Mouse (Mus musculus) limb, embryonic 15.5 days (tissue): ENCODE measurements at regions not wholly inside any gene's neighbourhood (a gene's known extent, or its start where the extent isn't known, plus 50 kb on each side); places are given as distances from the start of the nearest gene placed in this dataset.
A peak's percentile ranks its signal among the peaks of the same experiment; 100 is the strongest.

Experiments used
- ATAC-seq: fragments of 200-750 bp; cut with Nextera tagmentation; 2 replicates; pipeline ENCODE4 v1.8.0; 2017; ENCODE audit warnings: low read depth, moderate TSS enrichment; ENCODE audit not compliant: insufficient number of reproducible peaks, low FRiP score, low TSS enrichment
- H3K27ac ChIP-seq: fragments of 300-500 bp; sonication (generic); 2 replicates; pipeline ENCODE4 v1.5.1; 2015; ENCODE audit warnings: moderate library complexity, mild to moderate bottlenecking, inconsistent platforms
- H3K27me3 ChIP-seq: fragments of 300-500 bp; sonication (generic); 2 replicates; pipeline ENCODE4 v1.6.1; 2015; ENCODE audit warnings: inconsistent platforms
- H3K36me3 ChIP-seq: fragments of 300-500 bp; sonication (generic); 2 replicates; pipeline ENCODE4 v1.6.1; 2015; ENCODE audit warnings: inconsistent platforms
- H3K4me1 ChIP-seq: fragments of 300-500 bp; sonication (generic); 2 replicates; pipeline ENCODE4 v1.6.1; 2015; ENCODE audit warnings: inconsistent platforms
- H3K4me2 ChIP-seq: fragments of 300-500 bp; sonication (generic); 2 replicates; pipeline ENCODE4 v1.6.1; 2015; ENCODE audit warnings: mild to moderate bottlenecking, inconsistent platforms
- H3K4me3 ChIP-seq: fragments of 300-500 bp; sonication (generic); 2 replicates; pipeline ENCODE4 v1.5.1; 2015; ENCODE audit warnings: mild to moderate bottlenecking, inconsistent platforms
- H3K9ac ChIP-seq: fragments of 300-500 bp; sonication (generic); 2 replicates; pipeline ENCODE4 v1.6.1; 2015; ENCODE audit warnings: inconsistent platforms
- H3K9me3 ChIP-seq: fragments of 300-500 bp; sonication (generic); 2 replicates; pipeline ENCODE4 v1.6.1; 2016; ENCODE audit warnings: inconsistent platforms
- WGBS: fragments of 180-500 bp; shearing (Covaris S2); methylation state at CpG from one replicate; pipeline ENCODE4 v1.1.7; 2015; 5-methylcytosine and 5-hydroxymethylcytosine counted together

DNA sequence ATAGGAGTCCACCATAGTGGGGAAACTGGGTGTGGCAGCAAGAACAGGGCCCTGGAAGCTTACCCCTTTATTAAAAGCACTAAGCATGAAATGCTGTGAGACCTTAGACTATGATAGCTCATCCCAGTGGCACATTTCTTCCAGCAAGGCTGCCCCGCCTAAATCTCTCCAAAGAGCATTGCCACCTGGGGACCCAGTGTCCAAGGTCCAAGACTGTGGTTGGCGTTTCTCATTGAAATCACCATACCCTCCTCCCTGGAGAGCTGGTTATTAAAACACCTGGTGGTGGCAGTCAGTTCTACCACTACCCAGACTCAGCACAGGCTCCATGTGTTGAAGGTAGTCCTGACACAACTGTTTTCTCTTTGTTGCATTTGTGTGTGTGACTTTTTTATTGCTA, 78.9 kb upstream of the Stt3b start:
- Histone ChIP-seq H3K9ac (no peak overlapping the region), H3K36me3 (no peaks in the 10 kb centered on the region), H3K9me3 (no peaks in the 10 kb centered on the region), H3K4me1 (peaks cover 15% of the 10 kb centered on the region), H3K27me3 (no peaks in the 10 kb centered on the region), H3K4me3 (no peak overlapping the region), H3K4me2 (no peak overlapping the region), H3K27ac (no peak overlapping the region)
- ATAC-seq = no peak
- WGBS = 88% methylated on average over 2 of the region's 2 CpGs

DNA sequence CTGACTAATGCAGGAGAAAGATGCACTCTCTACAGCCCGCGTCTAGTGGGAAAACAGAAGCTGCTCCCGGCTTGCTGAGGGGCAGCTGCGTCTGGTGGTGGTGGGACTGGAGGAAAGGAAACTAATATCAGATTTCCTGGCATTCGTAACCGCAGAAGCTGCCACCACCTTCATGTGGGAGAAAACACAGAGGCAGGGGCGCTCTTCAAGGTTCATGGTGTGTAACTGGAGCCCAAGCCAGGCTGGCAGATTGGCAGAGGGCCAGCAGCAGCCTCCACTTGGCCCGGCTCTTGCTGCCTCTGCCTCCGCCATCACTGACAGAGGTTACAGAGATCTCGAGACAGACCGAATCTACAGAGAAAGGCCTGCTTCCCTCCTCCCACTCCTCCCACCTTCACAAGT, 80.7 kb upstream of the Stt3b start:
- WGBS = 3% methylated on average over 11 of the region's 11 CpGs
- peak overlapping the region; percentile 44 for H3K27ac ChIP-seq

DNA sequence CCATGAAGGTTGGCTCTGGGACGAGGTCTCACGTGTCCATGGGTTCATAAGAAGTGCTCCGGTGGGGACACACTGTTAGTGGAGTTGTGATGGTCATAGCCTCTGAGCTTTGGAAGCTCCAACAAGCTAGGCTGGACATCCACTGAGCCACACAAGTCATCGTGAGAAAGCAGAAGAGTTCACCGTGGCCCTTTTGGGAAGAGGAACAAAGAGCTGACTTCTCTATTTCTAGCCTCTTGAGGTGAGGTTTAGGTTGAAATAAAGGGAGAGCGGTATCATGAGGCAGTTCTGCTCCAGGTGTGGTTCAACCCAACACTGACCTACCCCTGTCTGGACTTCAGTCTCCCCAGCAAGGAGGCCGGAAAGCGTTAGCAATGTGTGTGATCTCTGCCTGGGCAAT, 85.3 kb upstream of the Stt3b start:
- Histone ChIP-seq H3K4me2 (no peak overlapping the region), H3K4me3 (no peak overlapping the region), H3K9ac (no peak overlapping the region), H3K4me1 (peaks cover 13% of the 10 kb centered on the region), H3K36me3 (no peaks in the 10 kb centered on the region), H3K27me3 (no peaks in the 10 kb centered on the region), H3K27ac (no peak overlapping the region), H3K9me3 (no peaks in the 10 kb centered on the region)
- no peak for ATAC-seq
- 90% methylated on average over 8 of the region's 8 CpGs for WGBS

More for the DNA sequence above, 80.7 kb upstream of the Stt3b start:
- no peaks in the 10 kb centered on the region for H3K9me3 ChIP-seq
- H3K4me1 ChIP-seq = peaks cover 15% of the 10 kb centered on the region
- peak; percentile 53; the same call in 1 of the 2 replicates for ATAC-seq
- no peak overlapping the region for H3K9ac ChIP-seq
- H3K36me3 ChIP-seq = no peaks in the 10 kb centered on the region
- no peak overlapping the region for H3K4me3 ChIP-seq
- peak overlapping the region; percentile 36; the same call in 1 of the 2 replicates for H3K4me2 ChIP-seq
- no peaks in the 10 kb centered on the region for H3K27me3 ChIP-seq

DNA sequence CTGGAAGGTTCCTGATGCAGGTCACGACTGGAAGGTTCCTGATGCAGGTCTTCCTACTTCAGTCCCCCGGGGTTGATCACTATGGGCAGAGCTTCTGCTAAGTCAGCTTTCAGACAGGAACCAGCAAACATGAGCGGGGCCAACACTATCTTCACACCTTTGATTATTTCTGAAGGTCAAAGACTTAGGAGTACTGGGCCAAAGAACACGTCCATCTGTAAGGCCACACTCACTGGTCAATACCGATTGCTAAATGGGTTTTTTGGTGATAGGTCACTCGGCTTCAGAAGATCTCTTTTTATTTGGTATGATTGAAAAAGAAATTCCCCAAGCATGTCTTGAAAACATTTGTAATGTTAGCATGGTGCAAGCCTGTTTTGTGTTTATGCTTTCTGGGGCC, 90.2 kb upstream of the Stt3b start:
- H3K9ac ChIP-seq = no peak overlapping the region
- H3K4me1 ChIP-seq = peaks cover 9% of the 10 kb centered on the region
- 93% methylated on average over 6 of the region's 6 CpGs for WGBS

DNA sequence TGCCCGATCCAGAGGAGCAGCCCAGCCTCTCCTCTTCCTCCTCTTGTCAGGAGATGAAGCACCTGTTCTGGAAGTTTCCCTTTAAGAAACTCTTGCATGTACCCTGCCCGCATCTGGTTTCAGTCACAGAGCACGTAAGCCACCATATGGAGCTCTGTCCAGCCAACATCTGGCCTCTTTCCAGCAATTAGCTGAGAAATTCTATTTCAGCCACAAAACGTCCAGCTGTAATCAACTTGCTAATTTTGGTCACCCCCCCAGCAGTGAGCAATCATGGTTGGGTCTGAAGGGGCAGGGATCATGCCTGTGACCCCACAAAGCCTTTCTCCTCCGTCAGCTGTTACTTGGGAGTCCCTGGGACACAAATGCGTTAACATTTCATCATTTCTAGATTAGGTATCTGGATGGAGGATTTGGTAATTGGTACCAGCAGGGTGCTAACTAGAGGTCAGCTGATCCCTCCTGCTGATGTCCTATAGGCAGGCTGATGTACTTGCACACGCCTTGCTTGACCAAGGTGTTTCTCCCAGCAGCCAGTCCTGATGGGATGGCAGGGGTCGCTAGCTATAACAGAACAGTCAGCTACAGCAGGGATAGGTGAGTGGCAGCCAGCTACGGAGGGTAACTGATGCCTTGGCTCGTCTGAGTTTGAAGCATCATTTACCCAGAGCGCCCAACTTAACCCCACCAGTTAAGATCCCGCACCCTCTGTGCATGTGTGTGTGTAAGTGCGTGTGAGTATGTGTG, 91.4 kb upstream of the Stt3b start:
- ATAC-seq = no peak
- H3K36me3 ChIP-seq = no peaks in the 10 kb centered on the region
- H3K9ac ChIP-seq = no peak overlapping the region
- H3K27ac ChIP-seq = no peak overlapping the region
- no peaks in the 10 kb centered on the region for H3K9me3 ChIP-seq
- WGBS = 49% methylated on average over 13 of the region's 13 CpGs
- peaks cover 9% of the 10 kb centered on the region for H3K4me1 ChIP-seq
- H3K27me3 ChIP-seq = no peaks in the 10 kb centered on the region
- H3K4me2 ChIP-seq = no peak overlapping the region
- H3K4me3 ChIP-seq = no peak overlapping the region

More for the DNA sequence above, 90.2 kb upstream of the Stt3b start:
- no peaks in the 10 kb centered on the region for H3K27me3 ChIP-seq
- no peak overlapping the region for H3K4me3 ChIP-seq
- H3K4me2 ChIP-seq = no peak overlapping the region
- no peaks in the 10 kb centered on the region for H3K9me3 ChIP-seq
- no peak overlapping the region for H3K27ac ChIP-seq
- ATAC-seq = no peak
- no peaks in the 10 kb centered on the region for H3K36me3 ChIP-seq

DNA sequence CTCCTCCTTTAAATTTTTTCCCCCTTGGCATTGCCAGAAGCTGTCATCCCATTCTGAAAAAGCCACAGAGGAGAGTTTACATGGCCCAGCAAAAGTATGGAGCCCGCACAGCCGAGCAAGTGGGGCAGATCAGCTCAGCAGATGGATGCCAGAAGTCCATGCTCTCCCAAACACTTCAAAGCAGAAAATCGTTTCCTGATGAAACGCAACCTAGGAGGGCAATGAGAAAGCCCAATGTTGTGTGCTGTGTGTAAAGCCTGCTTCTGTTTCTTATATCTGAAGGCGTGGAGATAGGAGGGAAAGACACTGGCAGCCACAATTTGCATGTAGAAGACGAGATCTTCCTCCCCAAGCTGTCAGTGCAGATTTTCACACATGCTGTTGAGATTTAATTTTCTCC, 92.4 kb upstream of the Stt3b start:
- Histone ChIP-seq H3K4me1 (peaks cover 9% of the 10 kb centered on the region), H3K4me3 (no peak overlapping the region), H3K27me3 (no peaks in the 10 kb centered on the region), H3K36me3 (no peaks in the 10 kb centered on the region), H3K27ac (no peak overlapping the region), H3K4me2 (no peak overlapping the region), H3K9me3 (no peaks in the 10 kb centered on the region), H3K9ac (no peak overlapping the region)
- WGBS = 43% methylated on average over 6 of the region's 6 CpGs
- no peak for ATAC-seq

DNA sequence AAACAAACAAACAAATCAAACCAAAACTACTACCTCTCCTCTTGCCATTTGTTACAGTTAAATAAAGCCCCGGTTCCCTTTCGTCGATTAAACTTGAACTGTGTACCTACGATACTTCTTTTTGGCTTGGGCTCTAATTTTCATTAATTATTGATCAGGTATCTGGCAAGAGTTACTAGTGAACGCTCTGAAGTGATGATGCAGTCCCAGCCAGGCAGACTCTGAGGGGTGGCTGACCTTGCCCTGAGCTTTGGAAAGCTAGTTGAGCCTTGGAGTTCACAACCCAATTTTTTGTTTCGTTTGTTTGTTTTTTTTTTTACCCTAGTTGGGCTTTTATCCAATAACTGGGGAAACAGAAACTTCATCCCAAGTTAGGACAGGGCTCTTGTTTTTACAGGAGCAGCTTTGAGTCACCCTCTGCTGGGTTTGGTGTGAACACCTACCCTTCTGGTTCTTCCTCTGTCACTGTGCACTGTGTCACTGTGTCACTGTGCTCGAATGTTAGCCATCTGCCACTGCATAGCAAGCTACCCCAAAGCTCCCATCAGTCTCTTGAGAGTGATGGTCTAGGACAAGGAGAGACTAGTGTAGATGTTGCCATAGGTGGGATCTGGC, 93.2 kb upstream of the Stt3b start:
- ATAC-seq = no peak
- H3K4me1 ChIP-seq = peaks cover 9% of the 10 kb centered on the region
- no peaks in the 10 kb centered on the region for H3K9me3 ChIP-seq
- H3K9ac ChIP-seq = no peak overlapping the region
- no peak overlapping the region for H3K4me3 ChIP-seq
- H3K4me2 ChIP-seq = no peak overlapping the region
- no peak overlapping the region for H3K27ac ChIP-seq
- H3K36me3 ChIP-seq = no peaks in the 10 kb centered on the region
- 79% methylated on average over 7 of the region's 7 CpGs for WGBS
- no peaks in the 10 kb centered on the region for H3K27me3 ChIP-seq

DNA sequence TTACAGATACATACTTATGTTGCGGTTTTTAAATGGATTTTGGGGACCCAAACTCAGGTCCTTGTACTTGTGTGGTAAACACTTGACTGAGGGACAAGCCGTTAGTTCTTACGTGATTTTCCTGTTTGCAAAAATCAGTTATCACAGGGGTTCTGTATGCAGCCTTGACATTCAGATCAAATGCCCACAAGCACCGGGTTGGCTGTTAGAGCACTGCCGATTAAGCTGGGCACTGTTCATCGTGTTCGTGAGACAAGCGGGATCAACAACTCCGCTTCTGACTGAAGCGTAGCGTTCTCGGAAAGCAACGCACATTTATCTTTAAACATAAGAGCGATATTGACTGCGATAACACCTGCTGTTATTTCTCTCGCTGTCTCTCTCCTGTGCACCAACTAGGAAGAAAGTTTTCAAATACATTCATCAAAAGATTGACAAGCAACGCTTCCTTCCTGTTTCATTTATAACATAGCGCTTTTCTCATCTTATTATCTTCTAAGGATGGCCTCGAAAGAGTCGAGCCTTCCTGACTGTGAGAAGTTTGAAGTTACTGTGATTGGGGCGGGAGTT, 97.8 kb upstream of the Stt3b start:
- Histone ChIP-seq H3K27ac (no peak overlapping the region), H3K9ac (no peak overlapping the region), H3K4me2 (no peak overlapping the region), H3K4me1 (peaks cover 3% of the 10 kb centered on the region), H3K27me3 (no peaks in the 10 kb centered on the region), H3K9me3 (no peaks in the 10 kb centered on the region), H3K36me3 (no peaks in the 10 kb centered on the region), H3K4me3 (no peak overlapping the region)
- WGBS = 88% methylated on average over 21 of the region's 21 CpGs
- ATAC-seq = no peak

DNA sequence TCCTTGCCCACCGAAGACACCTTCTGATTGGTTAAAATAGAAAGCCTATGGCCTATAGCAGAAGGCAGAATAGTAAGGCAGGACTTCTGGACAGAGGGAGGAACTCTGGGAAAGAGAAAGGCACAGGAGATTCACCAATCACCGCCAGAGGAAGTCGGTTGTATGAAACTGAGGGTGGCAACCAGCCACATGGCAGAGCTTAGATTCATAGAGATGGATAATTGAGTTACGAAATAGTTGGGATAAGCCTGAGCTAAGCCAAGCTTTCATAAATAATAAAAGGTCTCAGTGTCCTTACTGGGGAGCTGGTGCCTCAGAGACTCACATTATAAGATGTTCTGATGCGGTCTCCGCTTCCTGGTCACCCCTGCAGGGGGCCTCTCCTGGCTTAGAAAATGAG, 98.7 kb upstream of the Stt3b start:
- Histone ChIP-seq H3K27me3 (no peaks in the 10 kb centered on the region), H3K9ac (no peak overlapping the region), H3K36me3 (no peaks in the 10 kb centered on the region), H3K27ac (no peak overlapping the region), H3K4me2 (no peak overlapping the region), H3K4me1 (peaks cover 3% of the 10 kb centered on the region), H3K9me3 (no peaks in the 10 kb centered on the region), H3K4me3 (no peak overlapping the region)
- 70% methylated on average over 6 of the region's 6 CpGs for WGBS
- no peak for ATAC-seq

DNA sequence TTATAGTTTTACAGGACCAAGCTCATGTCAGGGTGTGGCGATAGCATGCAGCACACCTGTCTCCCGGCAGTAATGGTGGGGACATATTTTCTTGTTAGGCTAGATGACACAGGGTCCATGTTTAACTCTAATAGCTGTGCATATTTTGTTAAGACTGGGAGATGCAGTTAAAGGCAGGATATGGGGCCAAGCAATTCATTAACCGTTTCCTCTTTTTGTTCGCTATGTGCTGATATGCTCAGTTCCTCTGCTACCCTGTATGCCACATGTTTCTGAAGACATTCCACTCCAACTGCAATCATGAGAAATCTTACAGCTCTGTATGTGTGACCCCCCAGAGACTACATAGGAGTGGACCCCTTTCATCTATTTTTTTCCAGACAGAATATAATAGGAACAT, 104.0 kb upstream of the Stt3b start:
- Histone ChIP-seq H3K27me3 (no peaks in the 10 kb centered on the region), H3K27ac (no peak overlapping the region), H3K4me1 (peaks cover 3% of the 10 kb centered on the region), H3K9ac (no peak overlapping the region), H3K9me3 (no peaks in the 10 kb centered on the region), H3K4me2 (no peak overlapping the region), H3K36me3 (no peaks in the 10 kb centered on the region), H3K4me3 (no peak overlapping the region)
- ATAC-seq = no peak
- 75% methylated on average over 4 of the region's 4 CpGs for WGBS

DNA sequence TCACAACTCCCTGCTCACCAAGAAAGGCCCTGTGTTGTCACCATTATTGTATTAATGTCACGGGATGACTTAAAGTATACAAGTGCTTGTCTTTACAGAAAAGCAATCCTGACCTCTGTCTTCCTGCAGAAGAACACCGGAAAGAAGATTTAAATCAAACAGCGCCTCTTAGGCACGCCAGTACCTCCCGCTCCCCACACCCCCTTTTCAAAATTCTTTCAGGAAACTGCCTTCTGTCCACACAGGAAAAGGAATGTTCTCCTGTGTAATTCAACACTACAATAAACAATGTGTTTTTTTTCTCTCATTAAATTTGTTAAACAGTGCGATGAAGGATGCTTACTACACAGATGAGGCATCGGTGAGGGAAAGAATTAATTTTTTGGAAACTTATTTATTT, 112.6 kb upstream of the Stt3b start:
- Histone ChIP-seq H3K36me3 (no peaks in the 10 kb centered on the region), H3K9me3 (no peaks in the 10 kb centered on the region), H3K27ac (no peak overlapping the region), H3K9ac (no peak overlapping the region), H3K4me3 (no peak overlapping the region), H3K27me3 (no peaks in the 10 kb centered on the region), H3K4me1 (no peaks in the 10 kb centered on the region), H3K4me2 (no peak overlapping the region)
- no peak for ATAC-seq
- 66% methylated on average over 7 of the region's 7 CpGs for WGBS

DNA sequence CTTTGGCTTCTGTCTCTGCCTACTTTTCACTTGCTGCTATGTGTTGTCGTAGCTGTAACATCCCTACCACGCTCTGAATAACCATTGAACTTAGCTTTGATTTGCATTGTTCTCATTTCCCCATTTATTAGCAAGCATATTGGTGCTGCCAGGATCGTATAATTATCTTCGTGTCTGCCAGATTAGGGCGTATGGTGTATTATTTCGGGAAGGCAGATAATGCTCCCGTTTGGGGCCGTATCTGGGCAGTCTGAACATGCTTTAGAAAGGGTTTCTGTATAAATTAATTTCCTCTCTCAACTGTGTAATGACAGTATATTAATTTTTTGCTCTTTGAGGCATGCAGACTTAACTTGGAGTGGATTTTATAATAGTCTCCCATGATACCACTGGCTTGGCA, 116.5 kb upstream of the Stt3b start:
- Histone ChIP-seq H3K4me3 (no peak overlapping the region), H3K9ac (no peak overlapping the region), H3K4me2 (no peak overlapping the region), H3K36me3 (no peaks in the 10 kb centered on the region), H3K27me3 (no peaks in the 10 kb centered on the region), H3K9me3 (no peaks in the 10 kb centered on the region), H3K27ac (no peak overlapping the region), H3K4me1 (no peaks in the 10 kb centered on the region)
- no peak for ATAC-seq
- 76% methylated on average over 8 of the region's 8 CpGs for WGBS
